Mouse (Mus musculus): ENCODE measurements around the gene Hoxa1.

Gene Hoxa1

GRCm38 (mm10) chr6:52190906-52191810 lies 33.0 kb upstream of the Hoxa1 start, which contains the start of gene Hoxa4:
Gene Hoxa4 (minus strand): TSS chr6:52191753.
- in situ Hi-C loops (cut with MboI; ENCODE audit: low sequenced_read_pairs) = no loop called here

- in situ Hi-C loops (cut with MboI; ENCODE audit: low sequenced_read_pairs) = no loop called here
These were observed 32.3 kb upstream of the Hoxa1 start for GRCm38 (mm10) chr6:52190410-52190809.

GRCm38 (mm10) chr6:52189909-52190308 lies 31.8 kb upstream of the Hoxa1 start:
- in situ Hi-C loops (cut with MboI; ENCODE audit: low sequenced_read_pairs) = no loop called here

GRCm38 (mm10) chr6:52189172-52189591 lies 31.1 kb upstream of the Hoxa1 start:
- in situ Hi-C loops (cut with MboI; ENCODE audit: low sequenced_read_pairs) = no loop called here

- in situ Hi-C loops (cut with MboI; ENCODE audit: low sequenced_read_pairs) = no loop called here
These were observed 28.4 kb upstream of the Hoxa1 start for GRCm38 (mm10) chr6:52186500-52186899.

- in situ Hi-C loops (cut with MboI; ENCODE audit: low sequenced_read_pairs) = no loop called here
These were observed 27.7 kb upstream of the Hoxa1 start for GRCm38 (mm10) chr6:52185834-52186233.

- in situ Hi-C loops (cut with MboI; ENCODE audit: low sequenced_read_pairs) = no loop called here
These were observed 27.1 kb upstream of the Hoxa1 start for GRCm38 (mm10) chr6:52185222-52185621.

GRCm38 (mm10) chr6:52184668-52185067 lies 26.6 kb upstream of the Hoxa1 start:
- in situ Hi-C loops (cut with MboI; ENCODE audit: low sequenced_read_pairs) = no loop called here

- in situ Hi-C loops (cut with MboI; ENCODE audit: low sequenced_read_pairs) = no loop called here
These were observed 25.4 kb upstream of the Hoxa1 start for GRCm38 (mm10) chr6:52183311-52184080.

GRCm38 (mm10) chr6:52182793-52183192 lies 24.7 kb upstream of the Hoxa1 start:
- in situ Hi-C loops (cut with MboI; ENCODE audit: low sequenced_read_pairs) = no loop called here

GRCm38 (mm10) chr6:52182030-52182429 lies 23.9 kb upstream of the Hoxa1 start:
- in situ Hi-C loops (cut with MboI; ENCODE audit: low sequenced_read_pairs) = no loop called here

GRCm38 (mm10) chr6:52180726-52181125 lies 22.6 kb upstream of the Hoxa1 start:
- in situ Hi-C loops (cut with MboI; ENCODE audit: low sequenced_read_pairs) = no loop called here

GRCm38 (mm10) chr6:52180213-52180710 lies 22.1 kb upstream of the Hoxa1 start:
- in situ Hi-C loops (cut with MboI; ENCODE audit: low sequenced_read_pairs) = no loop called here

- in situ Hi-C loops (cut with MboI; ENCODE audit: low sequenced_read_pairs) = no loop called here
These were observed 21.6 kb upstream of the Hoxa1 start for GRCm38 (mm10) chr6:52179690-52180089.

- in situ Hi-C loops (cut with MboI; ENCODE audit: low sequenced_read_pairs) = no loop called here
These were observed 21.0 kb upstream of the Hoxa1 start for GRCm38 (mm10) chr6:52178918-52179665.

- in situ Hi-C loops (cut with MboI; ENCODE audit: low sequenced_read_pairs) = no loop called here
These were observed 19.7 kb upstream of the Hoxa1 start for GRCm38 (mm10) chr6:52177806-52178205.

GRCm38 (mm10) chr6:52177061-52177735 lies 19.1 kb upstream of the Hoxa1 start, which contains the start of gene 5730596B20Rik:
Gene 5730596B20Rik (plus strand): TSS chr6:52177498.
- in situ Hi-C loops (cut with MboI; ENCODE audit: low sequenced_read_pairs) = no loop called here

GRCm38 (mm10) chr6:52176391-52176790 lies 18.3 kb upstream of the Hoxa1 start:
- in situ Hi-C loops (cut with MboI; ENCODE audit: low sequenced_read_pairs) = no loop called here

- in situ Hi-C loops (cut with MboI; ENCODE audit: low sequenced_read_pairs) = no loop called here
These were observed 17.7 kb upstream of the Hoxa1 start for GRCm38 (mm10) chr6:52175864-52176263.

All from CH12F3 (cell line).